Mouse (Mus musculus): Measurements from ENCODE around the gene Tnp2.
A peak's percentile ranks its signal among the peaks of the same experiment; 100 is the strongest.

Gene Tnp2

GRCm38 (mm10) chr16:10788866-10789265 lies 406 bp upstream of the Tnp2 start:
- no peak for DNase-seq (ENCODE audit: low spot score)

- DNase-seq (ENCODE audit: low spot score): no peak
Observed at GRCm38 (mm10) chr16:10787548-10788058, 857 bp downstream of the Tnp2 start.

- no peak for DNase-seq (ENCODE audit: low spot score)
Observed at GRCm38 (mm10) chr16:10786782-10787547, 1.5 kb downstream of the Tnp2 start.

GRCm38 (mm10) chr16:10786288-10786687 lies 2.2 kb downstream of the Tnp2 start:
- DNase-seq (ENCODE audit: low spot score): peak; percentile 73

- DNase-seq (ENCODE audit: low spot score): peak; percentile 50
Observed at GRCm38 (mm10) chr16:10785371-10786231, 2.9 kb downstream of the Tnp2 start, which contains the start of gene Socs1. TSS of gene Socs1 (minus strand) at chr16:10785536.

GRCm38 (mm10) chr16:10784793-10785370 lies 3.6 kb downstream of the Tnp2 start:
- peak; percentile 67 for DNase-seq (ENCODE audit: low spot score)

- DNase-seq (ENCODE audit: low spot score): no peak
Observed at GRCm38 (mm10) chr16:10783883-10784792, 4.3 kb downstream of the Tnp2 start.

GRCm38 (mm10) chr16:10783451-10783850 lies 5.0 kb downstream of the Tnp2 start:
- no peak for DNase-seq (ENCODE audit: low spot score)

GRCm38 (mm10) chr16:10783152-10783434 lies 5.4 kb downstream of the Tnp2 start:
- DNase-seq (ENCODE audit: low spot score): no peak

- DNase-seq (ENCODE audit: low spot score): no peak
Observed at GRCm38 (mm10) chr16:10782377-10783151, 5.9 kb downstream of the Tnp2 start.

- DNase-seq (ENCODE audit: low spot score): no peak
Observed at GRCm38 (mm10) chr16:10781862-10782371, 6.5 kb downstream of the Tnp2 start.

GRCm38 (mm10) chr16:10780631-10781120 lies 7.8 kb downstream of the Tnp2 start:
- no peak for DNase-seq (ENCODE audit: low spot score)

- DNase-seq (ENCODE audit: low spot score): no peak
Observed at GRCm38 (mm10) chr16:10777579-10778160, 10.8 kb downstream of the Tnp2 start.

GRCm38 (mm10) chr16:10776322-10776721 lies 12.1 kb downstream of the Tnp2 start:
- no peak for DNase-seq (ENCODE audit: low spot score)

- no peak for DNase-seq (ENCODE audit: low spot score)
Observed at GRCm38 (mm10) chr16:10774726-10775125, 13.7 kb downstream of the Tnp2 start.

GRCm38 (mm10) chr16:10773543-10773942 lies 14.9 kb downstream of the Tnp2 start:
- no peak for DNase-seq (ENCODE audit: low spot score)

GRCm38 (mm10) chr16:10771769-10772510 lies 16.5 kb downstream of the Tnp2 start:
- DNase-seq (ENCODE audit: low spot score): no peak

- no peak for DNase-seq (ENCODE audit: low spot score)
Observed at GRCm38 (mm10) chr16:10770531-10771325, 17.7 kb downstream of the Tnp2 start.
